Mouse (Mus musculus): ENCODE measurements at regions not wholly inside any gene's neighbourhood (a gene's known extent, or its start where the extent isn't known, plus 50 kb on each side); places are given as distances from the start of the nearest gene placed in this dataset.

GRCm38 (mm10) chr8:102845362-102845761 is 59.9 kb upstream of the Cdh11 start:
- H3K36me3 ChIP-seq (ENCODE audit: control insufficient read depth, insufficient read depth, low read length), result no peaks in the 10 kb centered on the region
- no peak for ATAC-seq (ENCODE audit: insufficient number of reproducible peaks, insufficient read depth, low FRiP score, low read depth)

GRCm38 (mm10) chr8:102860021-102860420 is 74.6 kb upstream of the Cdh11 start:
- Histone ChIP-seq H3K9me3 (ENCODE audit: control insufficient read depth, low read length) (no peaks in the 10 kb centered on the region), H3K4me1 (ENCODE audit: control insufficient read depth in 2 of 2, insufficient read depth in 2 of 2, low read length in 2 of 2) (no peaks in the 10 kb centered on the region), H3K36me3 (ENCODE audit: control insufficient read depth, insufficient read depth, low read length) (no peaks in the 10 kb centered on the region), H3K4me2 (ENCODE audit: low read length) (no peak overlapping the region), H3K27ac (replicated peaks in 1 of 2; ENCODE audit: control insufficient read depth in 1 of 2, insufficient read depth in 1 of 2, low read depth in 2 of 2, low read length in 2 of 2) (no peak overlapping the region), H3K4me3 (ENCODE audit: control insufficient read depth in 1 of 2, insufficient read depth in 1 of 2, low read depth in 1 of 2, low read length in 2 of 2) (no peak overlapping the region), H3K9ac (ENCODE audit: low read length) (no peak overlapping the region), H3K27me3 (ENCODE audit: control insufficient read depth, insufficient read depth, low read length) (no peaks in the 10 kb centered on the region)
- ATAC-seq (ENCODE audit: insufficient number of reproducible peaks, insufficient read depth, low FRiP score, low read depth), result no peak
- 65% methylated on average over 1 of the region's 1 CpGs for WGBS

More at GRCm38 (mm10) chr8:102845362-102845761, 59.9 kb upstream of the Cdh11 start:
- Histone ChIP-seq H3K4me1 (ENCODE audit: control insufficient read depth in 2 of 2, insufficient read depth in 2 of 2, low read length in 2 of 2) (no peaks in the 10 kb centered on the region), H3K27me3 (ENCODE audit: control insufficient read depth, insufficient read depth, low read length) (no peaks in the 10 kb centered on the region), H3K27ac (replicated peaks in 1 of 2; ENCODE audit: control insufficient read depth in 1 of 2, insufficient read depth in 1 of 2, low read depth in 2 of 2, low read length in 2 of 2) (no peak overlapping the region), H3K9me3 (ENCODE audit: control insufficient read depth, low read length) (no peaks in the 10 kb centered on the region), H3K4me2 (ENCODE audit: low read length) (no peak overlapping the region), H3K4me3 (ENCODE audit: control insufficient read depth in 1 of 2, insufficient read depth in 1 of 2, low read depth in 1 of 2, low read length in 2 of 2) (no peak overlapping the region), H3K9ac (ENCODE audit: low read length) (no peak overlapping the region)

GRCm38 (mm10) chr8:102899525-102899924 is 114.1 kb upstream of the Cdh11 start:
- H3K4me1 ChIP-seq (ENCODE audit: control insufficient read depth in 2 of 2, insufficient read depth in 2 of 2, low read length in 2 of 2), result no peaks in the 10 kb centered on the region
- no peak overlapping the region for H3K4me3 ChIP-seq (ENCODE audit: control insufficient read depth in 1 of 2, insufficient read depth in 1 of 2, low read depth in 1 of 2, low read length in 2 of 2)
- no peak overlapping the region for H3K27ac ChIP-seq (replicated peaks in 1 of 2; ENCODE audit: control insufficient read depth in 1 of 2, insufficient read depth in 1 of 2, low read depth in 2 of 2, low read length in 2 of 2)
- no peaks in the 10 kb centered on the region for H3K27me3 ChIP-seq (ENCODE audit: control insufficient read depth, insufficient read depth, low read length)
- 75% methylated on average over 2 of the region's 2 CpGs for WGBS
- H3K36me3 ChIP-seq (ENCODE audit: control insufficient read depth, insufficient read depth, low read length), result no peaks in the 10 kb centered on the region
- no peak for ATAC-seq (ENCODE audit: insufficient number of reproducible peaks, insufficient read depth, low FRiP score, low read depth)
- H3K4me2 ChIP-seq (ENCODE audit: low read length), result no peak overlapping the region
- H3K9me3 ChIP-seq (ENCODE audit: control insufficient read depth, low read length), result no peaks in the 10 kb centered on the region
- H3K9ac ChIP-seq (ENCODE audit: low read length), result no peak overlapping the region

GRCm38 (mm10) chr8:102900662-102901061 is 115.2 kb upstream of the Cdh11 start:
- H3K36me3 ChIP-seq (ENCODE audit: control insufficient read depth, insufficient read depth, low read length), result no peaks in the 10 kb centered on the region
- no peak overlapping the region for H3K27ac ChIP-seq (replicated peaks in 1 of 2; ENCODE audit: control insufficient read depth in 1 of 2, insufficient read depth in 1 of 2, low read depth in 2 of 2, low read length in 2 of 2)
- WGBS, result 78% methylated on average over 5 of the region's 5 CpGs
- H3K27me3 ChIP-seq (ENCODE audit: control insufficient read depth, insufficient read depth, low read length), result no peaks in the 10 kb centered on the region
- H3K4me3 ChIP-seq (ENCODE audit: control insufficient read depth in 1 of 2, insufficient read depth in 1 of 2, low read depth in 1 of 2, low read length in 2 of 2), result no peak overlapping the region
- H3K4me2 ChIP-seq (ENCODE audit: low read length), result no peak overlapping the region
- no peak for ATAC-seq (ENCODE audit: insufficient number of reproducible peaks, insufficient read depth, low FRiP score, low read depth)
- H3K4me1 ChIP-seq (ENCODE audit: control insufficient read depth in 2 of 2, insufficient read depth in 2 of 2, low read length in 2 of 2), result no peaks in the 10 kb centered on the region
- H3K9ac ChIP-seq (ENCODE audit: low read length), result no peak overlapping the region
- no peaks in the 10 kb centered on the region for H3K9me3 ChIP-seq (ENCODE audit: control insufficient read depth, low read length)

GRCm38 (mm10) chr8:102907444-102907843 is 122.0 kb upstream of the Cdh11 start:
- H3K4me1 ChIP-seq (ENCODE audit: control insufficient read depth in 2 of 2, insufficient read depth in 2 of 2, low read length in 2 of 2), result 0 out of 4 replicates have a peak, but pooled peaks cover 0 to 2% of the 10 kb centered on the region in 2 experiments
- ATAC-seq (ENCODE audit: insufficient number of reproducible peaks, insufficient read depth, low FRiP score, low read depth), result no peak
- H3K27me3 ChIP-seq (ENCODE audit: control insufficient read depth, insufficient read depth, low read length), result no peaks in the 10 kb centered on the region
- no peak overlapping the region for H3K4me2 ChIP-seq (ENCODE audit: low read length)
- no peak overlapping the region for H3K9ac ChIP-seq (ENCODE audit: low read length)
- H3K36me3 ChIP-seq (ENCODE audit: control insufficient read depth, insufficient read depth, low read length), result no peaks in the 10 kb centered on the region
- 45% methylated on average over 2 of the region's 2 CpGs for WGBS
- no peak overlapping the region for H3K4me3 ChIP-seq (ENCODE audit: control insufficient read depth in 1 of 2, insufficient read depth in 1 of 2, low read depth in 1 of 2, low read length in 2 of 2)
- H3K9me3 ChIP-seq (ENCODE audit: control insufficient read depth, low read length), result no peaks in the 10 kb centered on the region
- no peak overlapping the region for H3K27ac ChIP-seq (replicated peaks in 1 of 2; ENCODE audit: control insufficient read depth in 1 of 2, insufficient read depth in 1 of 2, low read depth in 2 of 2, low read length in 2 of 2)

- H3K36me3 ChIP-seq (ENCODE audit: control insufficient read depth, insufficient read depth, low read length), result no peaks in the 10 kb centered on the region
Measured at GRCm38 (mm10) chr8:102931342-102931835, 145.9 kb upstream of the Cdh11 start.

GRCm38 (mm10) chr8:102938771-102939170 is 153.3 kb upstream of the Cdh11 start:
- Histone ChIP-seq H3K9ac (ENCODE audit: low read length) (no peak overlapping the region), H3K9me3 (ENCODE audit: control insufficient read depth, low read length) (no peaks in the 10 kb centered on the region), H3K27me3 (ENCODE audit: control insufficient read depth, insufficient read depth, low read length) (no peaks in the 10 kb centered on the region), H3K27ac (replicated peaks in 1 of 2; ENCODE audit: control insufficient read depth in 1 of 2, insufficient read depth in 1 of 2, low read depth in 2 of 2, low read length in 2 of 2) (no peak overlapping the region), H3K4me1 (ENCODE audit: control insufficient read depth in 2 of 2, insufficient read depth in 2 of 2, low read length in 2 of 2) (no peaks in the 10 kb centered on the region), H3K36me3 (ENCODE audit: control insufficient read depth, insufficient read depth, low read length) (no peaks in the 10 kb centered on the region), H3K4me3 (ENCODE audit: control insufficient read depth in 1 of 2, insufficient read depth in 1 of 2, low read depth in 1 of 2, low read length in 2 of 2) (no peak overlapping the region), H3K4me2 (ENCODE audit: low read length) (no peak overlapping the region)
- WGBS, result 86% methylated on average over 2 of the region's 2 CpGs
- no peak for ATAC-seq (ENCODE audit: insufficient number of reproducible peaks, insufficient read depth, low FRiP score, low read depth)

More at GRCm38 (mm10) chr8:102931342-102931835, 145.9 kb upstream of the Cdh11 start:
- no peak overlapping the region for H3K9ac ChIP-seq (ENCODE audit: low read length)
- H3K4me2 ChIP-seq (ENCODE audit: low read length), result no peak overlapping the region
- 46% methylated on average over 3 of the region's 3 CpGs for WGBS
- H3K9me3 ChIP-seq (ENCODE audit: control insufficient read depth, low read length), result no peaks in the 10 kb centered on the region
- no peak overlapping the region for H3K4me3 ChIP-seq (ENCODE audit: control insufficient read depth in 1 of 2, insufficient read depth in 1 of 2, low read depth in 1 of 2, low read length in 2 of 2)
- no peak for ATAC-seq (ENCODE audit: insufficient number of reproducible peaks, insufficient read depth, low FRiP score, low read depth)
- H3K4me1 ChIP-seq (ENCODE audit: control insufficient read depth in 2 of 2, insufficient read depth in 2 of 2, low read length in 2 of 2), result no peaks in the 10 kb centered on the region
- no peak overlapping the region for H3K27ac ChIP-seq (replicated peaks in 1 of 2; ENCODE audit: control insufficient read depth in 1 of 2, insufficient read depth in 1 of 2, low read depth in 2 of 2, low read length in 2 of 2)
- no peaks in the 10 kb centered on the region for H3K27me3 ChIP-seq (ENCODE audit: control insufficient read depth, insufficient read depth, low read length)

- no peak overlapping the region for H3K4me3 ChIP-seq (ENCODE audit: control insufficient read depth in 1 of 2, insufficient read depth in 1 of 2, low read depth in 1 of 2, low read length in 2 of 2)
- peak; percentile 82 for ATAC-seq (ENCODE audit: insufficient number of reproducible peaks, insufficient read depth, low FRiP score, low read depth)
- H3K27me3 ChIP-seq (ENCODE audit: control insufficient read depth, insufficient read depth, low read length), result no peaks in the 10 kb centered on the region
- WGBS, result 18% methylated on average over 5 of the region's 5 CpGs
- H3K4me1 ChIP-seq (ENCODE audit: control insufficient read depth in 2 of 2, insufficient read depth in 2 of 2, low read length in 2 of 2), result no peaks in the 10 kb centered on the region
- no peaks in the 10 kb centered on the region for H3K36me3 ChIP-seq (ENCODE audit: control insufficient read depth, insufficient read depth, low read length)
- no peak overlapping the region for H3K27ac ChIP-seq (replicated peaks in 1 of 2; ENCODE audit: control insufficient read depth in 1 of 2, insufficient read depth in 1 of 2, low read depth in 2 of 2, low read length in 2 of 2)
- no peak overlapping the region for H3K4me2 ChIP-seq (ENCODE audit: low read length)
- H3K9me3 ChIP-seq (ENCODE audit: control insufficient read depth, low read length), result peaks cover 2% of the 10 kb centered on the region; the same call in 1 of the 2 replicates
- no peak overlapping the region for H3K9ac ChIP-seq (ENCODE audit: low read length)
Measured at GRCm38 (mm10) chr8:102945546-102945945, 160.1 kb upstream of the Cdh11 start.
